Mouse (Mus musculus): ENCODE measurements around the gene Grid1.

The Grid1 gene

GRCm38 (mm10) chr14:34819919-34820652 lies at the start of gene Grid1:
Gene Grid1, plus strand, starts transcription at chr14:34820108.
- no peak for DNase-seq

GRCm38 (mm10) chr14:34770467-34770866 lies 49.4 kb upstream of the Grid1 start:
- no peak for DNase-seq

GRCm38 (mm10) chr14:34771601-34772000 lies 48.3 kb upstream of the Grid1 start:
- DNase-seq, result no peak

GRCm38 (mm10) chr14:34772132-34772531 lies 47.8 kb upstream of the Grid1 start:
- DNase-seq, result no peak

GRCm38 (mm10) chr14:34773681-34774080 lies 46.2 kb upstream of the Grid1 start:
- DNase-seq, result no peak

GRCm38 (mm10) chr14:34774231-34774630 lies 45.7 kb upstream of the Grid1 start:
- DNase-seq, result no peak

GRCm38 (mm10) chr14:34776719-34777385 lies 43.1 kb upstream of the Grid1 start:
- DNase-seq, result no peak

GRCm38 (mm10) chr14:34777810-34778209 lies 42.1 kb upstream of the Grid1 start:
- DNase-seq, result peak; percentile 46 to 54

GRCm38 (mm10) chr14:34778760-34779159 lies 41.1 kb upstream of the Grid1 start:
- DNase-seq, result no peak

- DNase-seq, result no peak
Measured at GRCm38 (mm10) chr14:34793406-34794037, 26.4 kb upstream of the Grid1 start.

GRCm38 (mm10) chr14:34810763-34811489 lies 9.0 kb upstream of the Grid1 start:
- DNase-seq, result peak; percentile 60 to 63

- DNase-seq, result no peak
Measured at GRCm38 (mm10) chr14:34811490-34811808, 8.5 kb upstream of the Grid1 start.

GRCm38 (mm10) chr14:34816301-34816700 lies 3.6 kb upstream of the Grid1 start:
- no peak for DNase-seq

GRCm38 (mm10) chr14:34818387-34818980 lies 1.4 kb upstream of the Grid1 start:
- DNase-seq, result no peak

- DNase-seq, result no peak
Measured at GRCm38 (mm10) chr14:34819121-34819918, 588 bp upstream of the Grid1 start.

- no peak for DNase-seq
Measured at GRCm38 (mm10) chr14:34820653-34821005, 721 bp downstream of the Grid1 start.

GRCm38 (mm10) chr14:34821131-34821790 lies 1.4 kb downstream of the Grid1 start:
- no peak for DNase-seq

GRCm38 (mm10) chr14:34823136-34823535 lies 3.2 kb downstream of the Grid1 start:
- no peak for DNase-seq

- DNase-seq, result no peak
Measured at GRCm38 (mm10) chr14:34824186-34824585, 4.3 kb downstream of the Grid1 start.

GRCm38 (mm10) chr14:34825902-34826301 lies 6.0 kb downstream of the Grid1 start:
- DNase-seq, result no peak

GRCm38 (mm10) chr14:34829831-34830230 lies 9.9 kb downstream of the Grid1 start:
- DNase-seq, result no peak

GRCm38 (mm10) chr14:34837145-34837544 lies 17.2 kb downstream of the Grid1 start:
- DNase-seq, result no peak

Measured in B cell, adult 2 months (primary cell).